Mouse (Mus musculus) cerebellum, adult 11 months (tissue): ENCODE measurements around the gene Dqx1.

Source experiments
- DNase-seq: peaks from one replicate; pipeline ENCODE4 v3.0.0; 2022

The Dqx1 gene

GRCm38 (mm10) chr6:83033249-83034185 lies 24.1 kb upstream of the Dqx1 start, which contains the start of the genes Dok1 and Loxl3:
Gene Dok1 (minus strand): TSS chr6:83033471.
Gene Loxl3 (plus strand): TSS chr6:83034173.
- no peak for DNase-seq

GRCm38 (mm10) chr6:83034463-83035055 lies 23.1 kb upstream of the Dqx1 start:
- DNase-seq, result no peak

- DNase-seq, result no peak
Observed at GRCm38 (mm10) chr6:83037188-83037587, 20.5 kb upstream of the Dqx1 start.

- peak; percentile 85 for DNase-seq
Observed at GRCm38 (mm10) chr6:83038496-83039012, 19.1 kb upstream of the Dqx1 start.

- no peak for DNase-seq
Observed at GRCm38 (mm10) chr6:83040601-83041000, 17.0 kb upstream of the Dqx1 start.

- no peak for DNase-seq
Observed at GRCm38 (mm10) chr6:83043561-83043960, 14.1 kb upstream of the Dqx1 start.

- DNase-seq, result no peak
Observed at GRCm38 (mm10) chr6:83043993-83044392, 13.7 kb upstream of the Dqx1 start.

GRCm38 (mm10) chr6:83044742-83045141 lies 12.9 kb upstream of the Dqx1 start:
- no peak for DNase-seq

GRCm38 (mm10) chr6:83049367-83049766 lies 8.3 kb upstream of the Dqx1 start:
- DNase-seq, result no peak

- DNase-seq, result no peak
Observed at GRCm38 (mm10) chr6:83053136-83053960, 4.3 kb upstream of the Dqx1 start.

- peak; percentile 94 for DNase-seq
Observed at GRCm38 (mm10) chr6:83054074-83054851, 3.4 kb upstream of the Dqx1 start, which contains the start of gene Aup1. Gene Aup1 (plus strand): TSS chr6:83054521.

GRCm38 (mm10) chr6:83054871-83055431 lies 2.7 kb upstream of the Dqx1 start, which contains the start of gene Htra2:
Gene Htra2 (minus strand): TSS chr6:83055273.
- no peak for DNase-seq

- DNase-seq, result no peak
Observed at GRCm38 (mm10) chr6:83058725-83059124, 1.1 kb downstream of the Dqx1 start.

- DNase-seq, result no peak
Observed at GRCm38 (mm10) chr6:83065995-83066394, 8.4 kb downstream of the Dqx1 start.

- DNase-seq, result no peak
Observed at GRCm38 (mm10) chr6:83066441-83066840, 8.8 kb downstream of the Dqx1 start.

GRCm38 (mm10) chr6:83068221-83068620 lies 10.6 kb downstream of the Dqx1 start:
- no peak for DNase-seq

- DNase-seq, result no peak
Observed at GRCm38 (mm10) chr6:83068706-83069487, 11.3 kb downstream of the Dqx1 start.

- no peak for DNase-seq
Observed at GRCm38 (mm10) chr6:83069488-83070246, 12.0 kb downstream of the Dqx1 start.

GRCm38 (mm10) chr6:83070247-83070310 lies 12.4 kb downstream of the Dqx1 start, which contains the start of gene Tlx2:
Gene Tlx2 (minus strand): TSS chr6:83070293.
- no peak for DNase-seq
